Mouse (Mus musculus): Measurements from ENCODE around the gene Adam8. TPM values are rescaled to one million over a fixed set of nuclear protein-coding genes. Genes with fewer than 3 reads are reported as not detected.

Gene Adam8
- total RNA-seq, 2 experiments from 2014 or later: 1.7 to 1.9 TPM

- ATAC-seq (replicated peaks; ENCODE audit: poor library complexity): no peak
Observed at GRCm38 (mm10) chr7:139979011-139979719, 13.2 kb downstream of the Adam8 start.

GRCm38 (mm10) chr7:139978278-139978892 lies 14.0 kb downstream of the Adam8 start, which contains the start of gene 6430531B16Rik:
Gene 6430531B16Rik (minus strand): TSS chr7:139978755.
- peak; percentile 68 for ATAC-seq (replicated peaks; ENCODE audit: poor library complexity)

GRCm38 (mm10) chr7:139975471-139975870 lies 16.9 kb downstream of the Adam8 start:
- ATAC-seq (replicated peaks; ENCODE audit: poor library complexity): no peak

- ATAC-seq (replicated peaks; ENCODE audit: poor library complexity): peak; percentile 60
Observed at GRCm38 (mm10) chr7:139974307-139974706, 18.1 kb downstream of the Adam8 start.

GRCm38 (mm10) chr7:139972923-139973331 lies 19.4 kb downstream of the Adam8 start:
- ATAC-seq (replicated peaks; ENCODE audit: poor library complexity): peak; percentile 12

GRCm38 (mm10) chr7:139971436-139971835 lies 20.9 kb downstream of the Adam8 start:
- peak; percentile 57 for ATAC-seq (replicated peaks; ENCODE audit: poor library complexity)

- ATAC-seq (replicated peaks; ENCODE audit: poor library complexity): no peak
Observed at GRCm38 (mm10) chr7:139970979-139971378, 21.4 kb downstream of the Adam8 start.

- no peak for ATAC-seq (replicated peaks; ENCODE audit: poor library complexity)
Observed at GRCm38 (mm10) chr7:139970216-139970919, 22.0 kb downstream of the Adam8 start.

GRCm38 (mm10) chr7:139969348-139970130 lies 22.8 kb downstream of the Adam8 start:
- peak; percentile 43 for ATAC-seq (replicated peaks; ENCODE audit: poor library complexity)

GRCm38 (mm10) chr7:139968428-139968827 lies 23.9 kb downstream of the Adam8 start:
- no peak for ATAC-seq (replicated peaks; ENCODE audit: poor library complexity)

GRCm38 (mm10) chr7:139967175-139967574 lies 25.2 kb downstream of the Adam8 start:
- ATAC-seq (replicated peaks; ENCODE audit: poor library complexity): no peak

GRCm38 (mm10) chr7:139963814-139964213 lies 28.5 kb downstream of the Adam8 start:
- no peak for ATAC-seq (replicated peaks; ENCODE audit: poor library complexity)

- ATAC-seq (replicated peaks; ENCODE audit: poor library complexity): no peak
Observed at GRCm38 (mm10) chr7:139961141-139961540, 31.2 kb downstream of the Adam8 start.

- ATAC-seq (replicated peaks; ENCODE audit: poor library complexity): no peak
Observed at GRCm38 (mm10) chr7:139957958-139958357, 34.4 kb downstream of the Adam8 start.

GRCm38 (mm10) chr7:139957437-139957836 lies 34.9 kb downstream of the Adam8 start:
- ATAC-seq (replicated peaks; ENCODE audit: poor library complexity): peak; percentile 62

GRCm38 (mm10) chr7:139956658-139957057 lies 35.7 kb downstream of the Adam8 start:
- no peak for ATAC-seq (replicated peaks; ENCODE audit: poor library complexity)

GRCm38 (mm10) chr7:139955505-139955904 lies 36.9 kb downstream of the Adam8 start:
- ATAC-seq (replicated peaks; ENCODE audit: poor library complexity): peak; percentile 70

- no peak for ATAC-seq (replicated peaks; ENCODE audit: poor library complexity)
Observed at GRCm38 (mm10) chr7:139951991-139952633, 40.2 kb downstream of the Adam8 start.

GRCm38 (mm10) chr7:139951079-139951478 lies 41.3 kb downstream of the Adam8 start:
- ATAC-seq (replicated peaks; ENCODE audit: poor library complexity): peak; percentile 55

- peak; percentile 64 for ATAC-seq (replicated peaks; ENCODE audit: poor library complexity)
Observed at GRCm38 (mm10) chr7:139950283-139950971, 41.9 kb downstream of the Adam8 start.
